Mouse (Mus musculus) liver, postnatal 0 days (tissue): ENCODE data around the gene Msmp.

Experiments
- CTCF ChIP-seq: sonication (generic); IDR thresholded peaks from 2 replicates; pipeline ENCODE4 v1.5.1; 2016; ENCODE audit warnings: antibody characterized with exemption, low read depth
- EP300 ChIP-seq: IDR thresholded peaks from 2 replicates; pipeline ENCODE4 v1.6.1; 2016; ENCODE audit warnings: antibody characterized with exemption, low read depth, mild to moderate bottlenecking

- TF ChIP-seq EP300 (no peak), CTCF (no peak)
Measured at GRCm38 (mm10) chr4:43633296-43633695, 49.0 kb upstream of the Msmp start.
